Mouse (Mus musculus) stomach, postnatal 0 days (tissue): Measurements from ENCODE around the gene Col25a1. TPM values are rescaled to one million over a fixed set of nuclear protein-coding genes. Genes with fewer than 3 reads are reported as not detected.

Source experiments
- ATAC-seq: fragments of 200-750 bp; cut with Nextera tagmentation; 2 replicates; pipeline ENCODE4 v1.8.0; 2017; ENCODE audit not compliant: low FRiP score, low TSS enrichment
- DNase-seq: peaks from one replicate; pipeline ENCODE4 v3.0.0-alpha.2; 2016; ENCODE audit warnings: low spot score
- H3K27ac ChIP-seq: fragments of 300-500 bp; sonication (generic); replicated peaks from 2 replicates; pipeline ENCODE4 v1.5.1; 2014; ENCODE audit warnings: mild to moderate bottlenecking, control low read depth
- H3K27me3 ChIP-seq: fragments of 300-500 bp; sonication (generic); 2 replicates; pipeline ENCODE4 v1.6.1; 2014; ENCODE audit warnings: low read length; ENCODE audit not compliant: control insufficient read depth, insufficient read depth
- H3K36me3 ChIP-seq: fragments of 300-500 bp; sonication (generic); 2 replicates; pipeline ENCODE4 v1.6.1; 2014; ENCODE audit warnings: low read length, mixed read lengths; ENCODE audit not compliant: control insufficient read depth, insufficient read depth
- H3K4me1 ChIP-seq: fragments of 300-500 bp; sonication (generic); replicated peaks from 2 replicates; pipeline ENCODE4 v1.6.1; 2014; ENCODE audit warnings: antibody characterized with exemption; ENCODE audit not compliant: control insufficient read depth, insufficient read depth
- H3K4me2 ChIP-seq: fragments of 300-500 bp; sonication (generic); replicated peaks from 2 replicates; pipeline ENCODE4 v1.6.1; 2014; ENCODE audit warnings: low read depth, mild to moderate bottlenecking, control low read depth, moderate library complexity
- H3K4me3 ChIP-seq: fragments of 300-500 bp; sonication (generic); 2 replicates; pipeline ENCODE4 v1.5.1; 2014; ENCODE audit warnings: low read depth, low read length, control low read depth
- H3K9ac ChIP-seq: fragments of 300-500 bp; sonication (generic); 2 replicates; pipeline ENCODE4 v1.6.1; 2014; ENCODE audit warnings: mild to moderate bottlenecking, low read length, control low read depth, mixed read lengths
- H3K9me3 ChIP-seq: fragments of 300-500 bp; sonication (generic); 2 replicates; pipeline ENCODE4 v1.6.1; 2016; ENCODE audit warnings: low read length; ENCODE audit not compliant: control insufficient read depth
- CTCF ChIP-seq: IDR thresholded peaks from 2 replicates; pipeline ENCODE4 v1.5.1; 2016; ENCODE audit warnings: antibody characterized with exemption, low read depth, mild to moderate bottlenecking, moderate library complexity
- EP300 ChIP-seq: optimal IDR thresholded peaks from 2 replicates; pipeline ENCODE3; 2016; ENCODE audit warnings: antibody characterized with exemption
- WGBS: fragments of 180-500 bp; shearing (Covaris S2); extraction: QIAGEN DNeasy Blood & Tissue Kit; methylation state at CpG from one replicate; pipeline ENCODE4 v1.1.7; 2014; 5-methylcytosine and 5-hydroxymethylcytosine counted together
- polyA plus RNA-seq: library from polyadenylated mRNA; unstranded; fragments of >200 nt; fragmentation: Nextera tagmentation; extraction: Ambion mirVana; gene quantifications from 2 replicates; pipeline ENCODE4 v1.2.1, GENCODE M21; 2015

The Col25a1 gene
- polyA plus RNA-seq, 1 experiment from 2014 or later: 1.3 TPM

- no peaks in the 10 kb centered on the region for H3K36me3 ChIP-seq
- no peak overlapping the region for H3K4me2 ChIP-seq
- H3K4me1 ChIP-seq: no peaks in the 10 kb centered on the region
- TF ChIP-seq CTCF (no peak), EP300 (no peak)
- no peaks in the 10 kb centered on the region for H3K9me3 ChIP-seq
- DNase-seq (no peak), ATAC-seq (no peak)
- H3K27ac ChIP-seq: no peak overlapping the region
- H3K4me3 ChIP-seq: no peak overlapping the region
- no peak overlapping the region for H3K9ac ChIP-seq
- H3K27me3 ChIP-seq: no peaks in the 10 kb centered on the region
- WGBS: 86% methylated on average over 2 of the region's 2 CpGs
Measured at GRCm38 (mm10) chr3:130217705-130218104, 86.4 kb downstream of the Col25a1 start.

GRCm38 (mm10) chr3:130218232-130218728, 87.0 kb downstream of the Col25a1 start:
- WGBS: 63% methylated on average over 5 of the region's 5 CpGs
- H3K27me3 ChIP-seq: no peaks in the 10 kb centered on the region
- no peak overlapping the region for H3K27ac ChIP-seq
- H3K4me2 ChIP-seq: no peak overlapping the region
- no peak for ATAC-seq
- no peak for TF ChIP-seq EP300
- TF ChIP-seq CTCF: no peak
- H3K4me1 ChIP-seq: no peaks in the 10 kb centered on the region
- H3K9me3 ChIP-seq: no peaks in the 10 kb centered on the region
- no peaks in the 10 kb centered on the region for H3K36me3 ChIP-seq
- H3K9ac ChIP-seq: no peak overlapping the region
- H3K4me3 ChIP-seq: no peak overlapping the region
- no peak for DNase-seq

- no peak overlapping the region for H3K9ac ChIP-seq
- no peaks in the 10 kb centered on the region for H3K36me3 ChIP-seq
- H3K9me3 ChIP-seq: no peaks in the 10 kb centered on the region
- H3K4me1 ChIP-seq: no peaks in the 10 kb centered on the region
- 96% methylated on average over 3 of the region's 3 CpGs for WGBS
- H3K27ac ChIP-seq: no peak overlapping the region
- no peak for ATAC-seq
- H3K4me3 ChIP-seq: no peak overlapping the region
- H3K4me2 ChIP-seq: no peak overlapping the region
- TF ChIP-seq EP300 (no peak), CTCF (no peak)
- H3K27me3 ChIP-seq: no peaks in the 10 kb centered on the region
- no peak for DNase-seq
Measured at GRCm38 (mm10) chr3:130220811-130221210, 89.5 kb downstream of the Col25a1 start.

GRCm38 (mm10) chr3:130228186-130228585, 96.9 kb downstream of the Col25a1 start:
- Histone ChIP-seq H3K9me3 (no peaks in the 10 kb centered on the region), H3K27ac (no peak overlapping the region), H3K36me3 (no peaks in the 10 kb centered on the region), H3K27me3 (no peaks in the 10 kb centered on the region), H3K4me2 (no peak overlapping the region), H3K4me3 (no peak overlapping the region), H3K9ac (no peak overlapping the region), H3K4me1 (no peaks in the 10 kb centered on the region)
- DNase-seq: no peak
- 88% methylated on average over 9 of the region's 9 CpGs for WGBS
- TF ChIP-seq CTCF (no peak), EP300 (no peak)
- no peak for ATAC-seq

- H3K9ac ChIP-seq: no peak overlapping the region
- no peak for TF ChIP-seq EP300
- no peak for TF ChIP-seq CTCF
- H3K27ac ChIP-seq: no peak overlapping the region
- no peak overlapping the region for H3K4me3 ChIP-seq
- no peak for DNase-seq
- H3K27me3 ChIP-seq: no peaks in the 10 kb centered on the region
- H3K4me1 ChIP-seq: no peaks in the 10 kb centered on the region
- 93% methylated on average over 7 of the region's 7 CpGs for WGBS
- H3K4me2 ChIP-seq: no peak overlapping the region
- no peaks in the 10 kb centered on the region for H3K36me3 ChIP-seq
- ATAC-seq: no peak
- H3K9me3 ChIP-seq: no peaks in the 10 kb centered on the region
Measured at GRCm38 (mm10) chr3:130232944-130233343, 101.6 kb downstream of the Col25a1 start.

GRCm38 (mm10) chr3:130235233-130235632, 103.9 kb downstream of the Col25a1 start:
- H3K27me3 ChIP-seq: no peaks in the 10 kb centered on the region
- TF ChIP-seq CTCF (no peak), EP300 (no peak)
- 95% methylated on average over 1 of the region's 1 CpGs for WGBS

More at GRCm38 (mm10) chr3:130235233-130235632, 103.9 kb downstream of the Col25a1 start:
- Histone ChIP-seq H3K27ac (no peak overlapping the region), H3K9me3 (no peaks in the 10 kb centered on the region), H3K4me2 (no peak overlapping the region), H3K36me3 (no peaks in the 10 kb centered on the region), H3K4me3 (no peak overlapping the region), H3K4me1 (no peaks in the 10 kb centered on the region), H3K9ac (no peak overlapping the region)
- DNase-seq (no peak), ATAC-seq (no peak)
